ENCODE assay signal across 17 mouse cellular contexts in the genomic region with DNA sequence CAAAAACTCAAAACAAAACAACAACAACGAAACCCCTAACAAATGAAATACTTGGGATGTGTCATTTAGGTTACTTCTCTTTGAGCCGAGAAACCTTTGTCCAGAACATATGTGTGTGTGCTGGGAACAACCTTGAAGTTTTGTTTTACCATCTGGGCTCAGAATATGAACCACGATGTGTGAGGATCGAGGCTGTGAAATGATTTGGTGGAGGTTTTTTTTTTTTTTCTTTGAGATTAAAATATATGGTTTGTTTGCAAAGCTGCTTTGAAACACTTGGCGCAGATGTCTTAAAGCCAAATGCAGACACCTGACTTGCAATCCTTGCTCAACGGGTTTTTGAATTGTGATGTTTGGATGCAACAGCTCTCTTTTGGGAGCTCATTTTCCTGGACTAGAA. TPM values are rescaled to one million over a fixed set of nuclear protein-coding genes. Genes with fewer than 3 reads are reported as not detected.
A peak's percentile ranks its signal among the peaks of the same experiment; 100 is the strongest.
DNase-seq lines count a peak whose midpoint lies in the region; ATAC-seq lines count a peak whose summit lies in the region.
"Had no signal": no experiment of that assay in that cellular context is flagged by ENCODE, and none has a peak within 500 bp of the region (broad histone marks: within the 10 kb centered on the region; RNA-seq: fewer than 3 reads in every experiment).

No protein-coding gene starts in this region.

- intact Hi-C loops in left cerebral cortex, postnatal 36 days (cut with DNase I), result no loop called here

- no peak for ATAC-seq in inflammation-experienced regulatory T-cells, adult 6 months
- ATAC-seq: forebrain, embryonic 13.5 days; forebrain, embryonic 15.5 days had no signal

- DNase-seq in frontal cortex, adult 2 months (ENCODE audit: extremely low spot score in 1 of 2, low spot score in 1 of 2), result peak; percentile 3 to 25
- no peak for DNase-seq in frontal cortex, postnatal 14 days (ENCODE audit: low spot score in 2 of 2)
- DNase-seq in left cerebral cortex, postnatal 36 days (ENCODE audit: low spot score in 2 of 2), result peak; percentile 6 to 8
- no peak for DNase-seq in left cerebral cortex, adult 11 months (ENCODE audit: low spot score)
- peak; percentile 60 for DNase-seq in brain, adult 2 months (ENCODE audit: low read depth, low spot score)
- DNase-seq in telencephalon, adult 2 months (ENCODE audit: low read depth, low spot score), result peak; percentile 57
- DNase-seq: adrenal gland, adult 2 months; adrenal gland, postnatal 10 days; adrenal gland, postnatal 25 days; cerebellum, adult 11-12 months; cerebellum, adult 2 months; cerebellum, adult 9-10 months; cerebellum, postnatal 10 days; cerebellum, postnatal 25 days had no signal

RNA-seq across cellular contexts. Expression of a gene that starts 33.1 kb away (rescaled TPM):
- 39.3 and 39.8 TPM in 2 replicates for polyA plus RNA-seq in frontal cortex, adult 2 months (2012; rRNA removed)
- 10 to 100 TPM; 46.3 to 60.9 TPM for total RNA-seq in left cerebral cortex, postnatal 36 days (2021)
- polyA plus RNA-seq in inflammation-experienced regulatory T-cells, adult 6 months (2017; shearing (Covaris generic)), result 10 to 100 TPM; 12.7 to 23.8 (median 21.3) TPM

Comparison
In these comparisons a context has a peak if more than half of its experiments do, and no peak if none do; other contexts are left out.
1. DNase-seq: peak in frontal cortex, adult 2 months (2 of 2), left cerebral cortex, postnatal 36 days (2 of 2), brain, adult 2 months (single experiment) and telencephalon, adult 2 months (single experiment); none in frontal cortex, postnatal 14 days (0 of 2) and left cerebral cortex, adult 11 months (single experiment).